Mouse (Mus musculus) 3134 (cell line): ENCODE data around the gene Gja5.
"Not testable (repeated sequence)": the region's sequence is repeated elsewhere in the genome, so short reads cannot be mapped to it uniquely, and the experiment has no call there.

Experiments
- DNase-seq: peaks from one replicate; pipeline ENCODE4 v3.0.0-alpha.2; 2011; ENCODE audit warnings: low spot score; ENCODE audit not compliant: insufficient read length; ENCODE audit errors: extremely low read depth

Gja5 gene

GRCm38 (mm10) chr3:97091971-97092370, 187.5 kb downstream of the Gja5 start:
- not testable (repeated sequence) for DNase-seq

- not testable (repeated sequence) for DNase-seq
These were observed 192.2 kb downstream of the Gja5 start for GRCm38 (mm10) chr3:97096664-97097063.

- no peak for DNase-seq
These were observed 196.5 kb downstream of the Gja5 start for GRCm38 (mm10) chr3:97100784-97101641.

- not testable (repeated sequence) for DNase-seq
These were observed 199.5 kb downstream of the Gja5 start for GRCm38 (mm10) chr3:97103946-97104345.

GRCm38 (mm10) chr3:97104696-97105430, 200.4 kb downstream of the Gja5 start:
- no peak for DNase-seq

GRCm38 (mm10) chr3:97117511-97117910, 213.0 kb downstream of the Gja5 start:
- no peak for DNase-seq

GRCm38 (mm10) chr3:97118313-97118712, 213.8 kb downstream of the Gja5 start:
- no peak for DNase-seq

GRCm38 (mm10) chr3:97124193-97124592, 219.7 kb downstream of the Gja5 start:
- no peak for DNase-seq
